Mouse (Mus musculus) brain, adult 2 months (tissue): ENCODE data around the gene Prr13.

Experiments used
- DNase-seq: peaks from one replicate; pipeline ENCODE4 v3.0.0; 2011; ENCODE audit warnings: low read depth, low spot score

Gene Prr13

DNA sequence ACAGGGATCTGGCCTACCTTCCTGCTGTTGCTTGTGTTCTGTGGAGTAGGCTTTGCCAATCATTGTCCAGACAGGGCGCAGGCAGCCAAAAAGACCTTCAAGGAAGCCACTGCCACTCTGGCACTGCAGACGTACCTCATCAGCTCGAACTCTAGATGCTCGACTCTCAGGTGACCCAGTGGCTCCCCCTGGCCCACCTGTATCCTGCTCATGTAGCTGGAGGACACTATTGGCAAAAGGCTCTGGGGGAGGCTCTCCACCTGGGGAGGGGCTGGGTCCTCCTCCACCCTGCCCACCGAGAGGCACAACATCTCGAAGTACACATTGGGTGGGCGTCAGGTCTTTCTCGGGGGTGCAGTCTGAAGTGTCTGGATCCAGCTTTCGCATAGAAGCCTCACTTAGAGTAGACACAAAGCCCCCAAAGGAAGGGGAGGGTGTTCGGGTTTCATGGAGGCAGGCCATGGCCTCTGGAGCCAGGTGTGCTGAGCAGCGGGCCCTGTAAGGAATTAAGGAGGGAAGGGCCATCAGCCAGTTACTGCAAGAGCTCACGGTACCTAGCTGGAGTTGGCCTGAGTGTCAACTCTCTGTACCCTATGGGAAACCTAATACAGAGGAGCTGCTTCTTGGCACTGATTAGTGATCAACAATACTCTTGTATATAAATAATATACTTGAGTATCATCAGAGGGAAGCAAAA, 46.4 kb downstream of the Prr13 start:
- DNase-seq = no peak

DNA sequence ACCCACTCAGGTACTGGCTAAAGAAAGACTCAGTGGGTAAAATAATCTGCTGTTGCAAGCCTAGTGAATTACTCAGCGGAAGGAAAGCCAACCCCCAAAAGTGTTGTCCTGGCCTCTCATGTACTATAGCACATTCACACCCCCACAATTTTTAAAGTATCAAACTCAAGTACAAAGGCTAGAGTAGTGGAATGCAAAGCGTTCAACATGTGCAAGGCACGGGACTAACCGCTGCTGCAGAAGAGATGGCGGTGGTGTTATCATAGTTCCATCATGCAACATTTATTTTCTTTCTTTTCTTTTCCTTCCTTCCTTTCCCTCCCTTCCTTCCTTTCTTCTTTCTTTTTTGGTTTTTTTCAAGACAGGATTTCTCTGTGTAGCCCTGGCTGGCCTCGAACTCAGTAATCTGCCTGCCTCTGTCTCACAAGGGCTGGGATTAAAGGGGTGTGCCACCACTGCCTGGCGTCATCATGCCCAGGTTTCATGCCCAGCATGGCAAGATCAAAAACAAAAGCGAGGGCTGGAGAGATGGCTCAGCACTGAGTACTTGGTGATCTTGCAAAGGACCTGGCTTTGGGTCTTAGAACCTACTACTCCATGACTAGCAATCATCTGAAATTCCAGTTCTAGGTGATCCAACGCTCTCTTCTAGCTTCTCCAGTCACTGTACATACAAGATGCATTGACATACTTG, 47.1 kb downstream of the Prr13 start:
- no peak for DNase-seq

DNA sequence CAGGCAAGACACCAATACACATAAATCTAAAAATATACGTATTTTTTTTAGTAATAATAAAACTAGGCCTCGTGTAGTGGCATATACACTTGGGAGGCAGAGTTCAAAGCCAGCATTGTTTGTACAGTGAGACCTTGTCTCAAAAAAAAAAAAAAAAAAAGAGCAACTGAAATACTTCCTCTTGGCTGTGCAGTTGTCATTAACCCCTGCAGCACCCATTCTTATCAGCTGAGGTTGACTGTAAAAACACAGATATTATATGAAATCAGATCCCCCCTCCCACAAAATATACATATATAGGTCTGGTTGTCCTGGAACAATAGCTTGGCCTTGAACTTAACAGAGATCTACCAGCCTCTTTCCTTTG, 47.6 kb downstream of the Prr13 start:
- no peak for DNase-seq

DNA sequence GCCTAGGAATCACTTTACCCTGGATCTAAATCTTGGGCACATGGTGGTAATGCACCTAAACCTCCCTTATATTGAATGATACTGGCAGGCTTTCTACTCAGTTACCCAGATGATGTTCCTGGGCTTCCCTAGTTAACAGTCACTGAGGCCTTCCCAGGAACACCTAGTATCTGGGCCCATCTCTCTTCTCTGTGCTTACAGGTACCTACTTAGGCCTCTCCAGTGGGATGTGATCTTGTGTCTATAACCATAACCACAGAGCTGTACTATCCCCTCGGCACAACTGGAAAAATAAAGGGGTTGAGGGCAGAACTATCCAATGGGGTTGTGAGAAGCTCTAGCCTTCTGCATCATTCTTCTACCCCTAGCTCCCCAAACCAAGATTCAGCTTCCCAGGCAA, 48.0 kb downstream of the Prr13 start:
- no peak for DNase-seq

DNA sequence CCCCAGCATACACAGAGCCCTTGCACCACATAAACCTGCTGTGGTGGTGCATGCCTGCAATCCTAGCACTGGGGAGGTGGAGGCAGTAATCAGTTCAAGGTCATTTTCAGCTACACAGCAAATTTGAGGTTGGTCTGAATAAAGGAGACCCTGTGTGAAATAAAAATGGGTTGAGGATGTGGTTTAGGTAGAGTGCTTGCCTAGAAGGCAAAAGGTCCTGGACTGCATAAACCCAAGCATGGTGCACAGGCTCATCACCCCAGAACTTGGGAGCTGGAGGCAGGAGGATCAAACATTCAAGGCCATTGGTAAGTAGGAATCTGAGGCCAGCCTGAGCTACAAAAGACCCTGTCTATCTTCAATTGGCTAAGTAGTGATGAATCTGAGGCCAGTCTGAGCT, 48.7 kb downstream of the Prr13 start:
- DNase-seq = no peak

DNA sequence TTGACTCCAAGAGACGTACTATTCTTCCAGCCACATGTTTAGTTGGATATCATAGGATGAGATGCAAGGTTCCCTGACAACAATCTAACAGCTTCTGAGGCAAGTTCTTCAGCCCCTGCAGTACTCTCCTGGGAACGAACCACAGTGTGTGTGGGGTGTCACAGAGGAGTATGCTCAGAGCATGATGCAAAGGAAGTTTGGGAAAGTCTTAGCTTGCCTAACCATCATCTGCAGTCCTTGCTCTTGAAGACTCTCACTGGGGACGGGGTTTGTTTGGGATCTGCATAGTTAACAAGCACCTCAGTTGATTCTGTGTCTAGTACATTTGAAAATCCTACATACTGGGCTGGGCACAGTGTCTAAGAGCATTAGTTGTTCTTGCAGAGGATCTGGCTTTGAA, 49.5 kb downstream of the Prr13 start:
- no peak for DNase-seq

DNA sequence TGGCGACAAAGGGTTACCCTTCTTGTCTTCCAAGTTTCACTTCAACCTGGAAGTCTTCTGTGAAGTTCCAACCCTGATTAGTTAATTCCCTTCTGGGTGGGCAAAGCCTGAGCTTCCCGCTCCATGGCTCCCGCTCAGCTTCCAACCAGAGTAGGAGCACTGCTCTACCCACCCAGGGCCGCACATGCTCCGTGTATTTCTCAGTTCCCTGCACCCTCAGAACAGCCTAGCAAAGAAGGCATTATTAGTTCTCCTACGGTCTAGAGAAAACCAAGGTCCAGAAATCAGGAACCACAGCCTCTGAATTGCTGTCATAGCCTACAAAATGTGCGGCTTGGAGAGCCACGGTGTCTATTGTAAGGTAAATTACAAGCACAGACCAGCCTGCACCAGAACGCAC, 51.3 kb downstream of the Prr13 start:
- DNase-seq = peak; percentile 57

DNA sequence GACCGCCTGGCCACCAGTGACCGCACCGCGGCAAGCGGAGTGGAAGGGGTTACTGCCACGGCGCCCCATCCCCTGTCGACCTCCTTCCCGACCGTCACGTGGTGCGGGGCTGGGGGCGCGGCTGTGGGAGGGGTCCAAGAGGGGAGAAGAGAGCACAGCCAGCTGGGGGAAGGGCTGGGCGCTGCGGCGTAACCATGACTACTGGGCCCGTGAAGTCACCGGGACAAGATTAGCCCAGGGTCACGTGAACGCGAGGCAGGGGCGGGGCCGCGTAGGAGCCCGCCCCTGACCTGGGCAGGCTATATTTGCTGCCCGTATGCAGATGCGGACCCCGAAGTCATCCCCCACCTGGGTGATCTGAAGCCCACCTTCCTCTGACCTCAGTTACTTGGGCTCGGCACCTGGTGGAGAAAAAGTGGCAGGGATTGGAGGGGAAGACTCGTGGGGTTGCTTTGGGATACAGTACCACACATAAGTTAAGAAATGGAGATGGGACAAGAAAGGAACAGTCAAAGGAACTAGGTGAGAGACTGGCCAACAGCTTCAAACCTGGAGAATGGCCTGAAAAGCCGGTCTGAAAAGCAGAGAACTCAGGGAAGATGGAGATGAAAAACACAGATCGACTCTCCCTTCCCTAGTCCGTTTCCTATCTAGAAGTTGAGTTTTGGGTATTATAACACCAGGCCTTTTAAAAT, 51.9 kb downstream of the Prr13 start:
- peak; percentile 92 for DNase-seq

DNA sequence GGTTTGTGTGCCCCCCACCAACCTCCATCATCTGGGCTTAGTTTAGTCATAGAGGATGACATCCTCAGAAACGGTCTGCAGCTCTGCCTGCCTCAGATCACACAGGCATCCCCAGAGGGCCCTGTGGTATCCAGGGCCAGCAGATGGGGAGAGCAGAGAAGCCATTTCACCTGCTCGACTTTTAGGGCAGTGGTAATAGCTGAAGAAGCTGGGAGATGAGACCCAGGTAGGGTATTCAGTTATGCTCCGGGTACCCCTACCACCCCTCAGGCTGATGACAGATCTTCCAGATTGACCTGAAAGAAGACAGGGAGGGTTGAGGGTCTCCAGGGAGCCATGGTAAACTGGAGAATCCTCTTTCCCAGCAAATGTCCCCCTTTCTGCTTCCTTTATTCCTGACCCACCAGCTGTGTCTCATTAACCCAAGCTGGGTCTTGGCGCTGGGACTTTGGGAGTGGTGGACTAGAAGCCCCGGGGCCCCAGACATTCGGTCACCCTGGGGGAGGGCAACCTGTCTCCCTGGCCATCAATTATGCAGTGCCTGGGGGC, 52.5 kb downstream of the Prr13 start:
- no peak for DNase-seq

DNA sequence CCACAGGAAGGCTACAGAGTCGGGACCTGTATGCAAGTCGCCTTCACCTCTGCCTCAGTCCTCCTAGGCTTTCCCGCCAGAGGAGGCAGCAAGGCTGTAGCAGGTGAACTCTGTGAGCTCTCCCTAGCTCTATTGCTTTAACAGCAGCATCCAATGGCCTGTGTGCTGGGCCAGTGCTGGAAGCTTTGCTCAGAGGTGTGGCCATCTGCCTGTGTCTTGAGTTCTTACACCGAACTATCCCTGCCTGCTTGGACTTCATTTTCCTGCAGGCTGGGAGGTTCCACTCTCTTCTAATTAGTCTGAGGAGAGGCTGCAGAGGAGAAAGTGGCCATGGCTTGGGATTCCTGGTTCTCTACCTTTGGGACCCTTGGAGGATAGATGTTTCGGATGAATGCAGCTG, 53.2 kb downstream of the Prr13 start:
- peak; percentile 61 for DNase-seq
